Mouse (Mus musculus): ENCODE data around the gene Pyroxd2.

Pyroxd2 gene

DNA sequence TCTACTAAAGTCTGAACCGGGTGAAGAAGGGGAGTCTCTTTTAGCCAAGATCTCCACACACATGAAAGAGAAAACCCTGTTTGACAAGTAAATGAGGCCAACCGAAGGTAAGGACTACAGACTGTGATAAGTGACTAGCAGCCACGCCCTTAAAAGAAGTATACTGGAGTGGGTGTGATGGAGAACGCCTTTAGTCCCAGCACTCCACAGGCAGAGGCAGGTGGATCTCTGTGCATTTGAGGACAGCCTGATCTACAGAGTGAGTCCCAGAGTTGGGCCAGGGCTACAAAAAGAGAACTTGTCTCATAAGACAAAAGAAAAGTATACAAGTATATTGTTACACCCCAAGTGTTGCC lies 6.7 kb downstream of the Pyroxd2 start:
- DNase-seq (ENCODE audit: low read depth, low spot score): no peak

DNA sequence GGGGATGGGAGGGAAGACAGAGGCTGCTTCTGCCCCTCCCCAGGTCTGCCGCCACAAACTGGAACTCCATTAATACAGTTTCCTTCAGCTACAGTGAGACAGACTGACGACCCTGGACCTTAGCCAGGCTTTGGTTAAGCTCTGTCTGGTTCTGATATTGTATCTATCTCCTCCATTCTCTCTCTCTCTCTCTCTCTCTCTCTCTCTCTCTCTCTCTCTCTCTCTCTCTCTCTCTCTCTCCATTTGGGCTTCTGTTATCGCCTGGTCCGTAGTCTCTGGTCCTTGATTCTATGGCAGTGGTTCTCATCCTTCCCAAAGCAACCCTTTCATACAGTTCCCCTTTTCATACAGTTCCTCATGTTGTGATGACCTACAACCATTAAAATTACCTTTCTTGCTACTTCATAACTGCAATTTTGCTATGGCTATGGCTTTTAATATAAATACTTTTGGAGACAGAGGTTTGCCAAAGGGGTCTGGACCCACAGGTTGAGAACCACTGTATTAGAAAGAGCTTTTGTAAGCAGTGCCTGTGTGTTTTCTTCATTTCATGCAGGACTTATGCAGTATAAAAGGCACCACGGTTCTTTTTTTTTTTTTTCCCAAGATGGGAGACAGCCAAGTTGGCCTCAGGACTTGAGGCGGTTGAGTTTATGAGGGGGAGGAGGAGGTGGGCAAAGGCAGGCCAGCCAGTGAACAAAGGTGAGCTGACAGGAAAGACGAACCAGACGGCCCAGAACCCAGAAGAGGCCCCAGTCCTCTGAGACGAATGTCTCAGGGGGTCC lies 7.3 kb downstream of the Pyroxd2 start:
- no peak for DNase-seq (ENCODE audit: low read depth, low spot score)

DNA sequence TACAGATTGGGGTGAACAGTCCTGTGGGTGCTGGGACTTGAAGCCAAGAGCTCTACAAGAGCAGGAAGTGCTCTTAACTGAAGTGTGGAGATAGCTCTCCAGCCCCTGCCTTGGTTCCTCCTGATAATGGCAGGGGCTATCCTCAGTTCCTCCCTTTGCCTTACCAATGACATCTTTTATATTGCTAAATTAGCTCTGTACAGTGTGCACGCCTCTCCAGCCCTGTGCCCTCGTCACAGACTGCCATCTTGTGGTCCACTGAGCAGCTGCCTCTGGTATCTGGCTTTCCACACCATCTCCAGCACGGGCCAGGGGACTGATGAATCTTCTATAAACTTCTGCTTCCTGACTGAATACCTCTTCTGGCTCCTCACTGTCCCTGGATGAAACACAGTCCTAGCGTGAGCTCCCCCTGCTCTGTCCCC lies 8.4 kb downstream of the Pyroxd2 start:
- peak; percentile 49 for DNase-seq (ENCODE audit: low read depth, low spot score)

DNA sequence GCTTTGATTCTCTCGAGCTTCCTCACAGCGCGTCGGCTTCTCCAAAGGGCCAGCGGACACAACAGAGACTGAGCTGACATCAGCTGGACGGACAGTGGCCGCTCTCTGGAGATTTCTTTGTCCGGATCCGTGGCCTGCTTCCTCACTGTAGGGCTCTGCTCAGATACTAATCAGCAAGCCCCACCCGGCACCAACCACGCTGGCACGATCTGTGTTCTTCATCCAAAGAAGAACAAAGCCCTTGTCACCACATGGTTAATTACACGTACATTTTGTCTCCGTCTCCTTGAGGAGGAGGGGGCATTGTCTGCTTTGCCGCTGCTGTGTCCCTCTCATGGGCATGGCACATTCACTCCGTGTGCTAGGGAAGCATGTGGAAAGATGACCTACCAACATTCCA lies 9.3 kb downstream of the Pyroxd2 start:
- DNase-seq (ENCODE audit: low read depth, low spot score): no peak

DNA sequence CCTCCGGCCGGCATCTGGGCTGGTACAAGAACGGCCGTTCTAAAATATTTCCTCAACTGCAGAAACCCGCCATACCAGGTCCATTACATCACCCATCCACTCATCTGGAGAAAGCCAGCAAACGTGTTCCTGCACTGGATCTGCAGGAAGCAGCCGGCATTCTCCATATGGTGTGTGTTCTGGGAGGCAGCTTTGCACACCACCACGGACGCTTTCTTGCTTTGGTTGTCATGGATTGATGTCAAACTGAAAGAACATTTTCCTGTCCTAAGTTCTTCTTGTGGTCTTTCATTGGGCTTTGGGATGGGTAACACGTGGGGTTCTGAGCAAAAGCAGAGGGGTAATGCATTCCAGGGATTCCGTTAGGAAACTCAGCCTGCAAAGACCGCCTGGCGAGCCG lies 10.7 kb downstream of the Pyroxd2 start:
- no peak for DNase-seq (ENCODE audit: low read depth, low spot score)

DNA sequence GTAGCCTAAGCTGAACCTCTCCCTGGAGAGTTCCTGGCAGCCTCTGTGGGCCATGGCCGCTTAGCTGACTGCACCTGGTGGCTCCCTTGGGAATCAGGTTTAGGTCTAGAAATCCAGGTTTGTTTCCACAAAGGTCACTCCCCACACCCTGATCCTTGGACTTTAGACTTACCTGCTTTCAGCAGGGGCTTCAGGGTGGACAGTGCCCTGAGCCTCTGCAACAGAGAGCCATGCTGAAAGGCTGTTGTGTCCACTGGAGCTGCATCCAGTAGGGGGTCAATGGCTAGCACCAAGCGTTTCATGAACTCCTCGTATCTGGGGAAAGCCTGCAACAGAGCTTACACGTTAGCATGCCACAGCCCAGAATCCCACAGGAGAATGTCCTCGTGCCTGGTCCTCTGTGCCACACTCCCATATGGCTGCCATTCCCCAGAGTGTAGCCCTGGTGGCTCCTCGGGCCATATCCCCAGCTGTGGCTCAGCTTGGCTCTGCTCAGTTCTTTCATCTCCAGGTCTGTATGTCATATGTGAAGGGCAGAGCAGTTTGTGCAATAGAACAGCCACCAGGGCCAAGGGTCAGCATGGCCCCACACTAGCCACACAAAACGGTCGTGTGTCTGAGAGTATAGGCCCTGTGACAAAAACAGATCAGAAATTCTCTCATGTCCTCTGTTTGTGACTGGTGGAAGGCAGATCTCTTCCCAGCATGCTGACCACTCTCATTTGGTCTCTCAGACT lies 12.2 kb downstream of the Pyroxd2 start:
- DNase-seq (ENCODE audit: low read depth, low spot score): no peak

DNA sequence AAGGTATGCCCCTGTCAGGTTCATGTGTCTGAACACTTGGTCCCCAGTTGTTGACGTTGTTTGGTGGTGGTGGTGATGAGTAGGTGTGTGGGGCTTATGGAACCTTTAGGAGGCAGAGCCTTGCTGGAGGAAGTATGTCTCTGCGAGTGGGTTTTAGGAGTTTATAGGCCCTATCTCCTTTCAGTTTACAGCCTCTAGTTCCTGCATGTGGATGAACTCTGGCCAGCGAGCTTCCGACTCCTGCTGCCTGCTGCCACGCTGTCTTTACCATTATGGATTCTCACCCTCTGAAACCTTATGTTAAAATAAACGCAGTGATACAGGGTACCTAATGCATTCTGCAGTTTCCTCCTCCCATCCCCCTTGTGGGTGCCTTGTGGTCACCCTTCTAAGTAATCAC lies 12.8 kb downstream of the Pyroxd2 start:
- no peak for DNase-seq (ENCODE audit: low read depth, low spot score)

DNA sequence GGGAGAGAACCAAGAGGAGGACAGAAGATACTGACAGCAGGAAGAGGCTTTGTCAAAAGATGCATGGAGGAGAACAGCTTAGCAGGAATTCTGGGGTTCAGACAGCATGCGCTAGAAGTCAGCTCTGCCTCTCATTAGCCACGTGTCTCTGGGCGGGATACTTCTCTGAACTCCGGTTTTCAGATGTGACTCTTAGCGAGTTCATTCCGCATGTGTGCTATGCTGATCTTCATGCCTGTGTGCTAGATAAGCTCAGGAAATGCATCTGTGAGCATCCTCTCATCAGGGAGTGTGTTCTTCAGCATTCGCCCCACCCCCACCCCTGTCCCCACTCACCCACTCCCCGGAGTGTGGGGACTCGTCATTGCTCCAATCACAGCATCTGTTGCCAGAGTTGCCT lies 14.8 kb downstream of the Pyroxd2 start:
- DNase-seq (ENCODE audit: low read depth, low spot score): no peak

DNA sequence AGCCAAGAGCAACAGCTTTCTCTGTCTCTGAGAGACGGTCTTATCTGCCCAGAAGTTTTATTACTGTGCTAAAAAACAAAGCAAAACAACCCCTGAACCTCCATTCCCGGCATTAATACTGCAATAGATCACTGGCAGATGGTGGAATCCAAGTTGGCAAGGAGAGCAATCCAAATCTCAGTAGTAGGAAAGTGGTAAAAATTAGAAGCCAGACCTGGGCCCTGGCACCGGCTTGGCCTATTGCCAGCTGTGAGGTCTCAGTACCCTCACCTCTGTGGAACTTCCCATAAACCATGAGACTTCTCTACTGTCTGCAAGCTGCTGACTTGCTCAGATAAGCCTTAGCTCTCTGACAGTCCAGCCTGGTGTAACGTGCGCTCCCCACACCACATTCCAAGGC lies 17.6 kb downstream of the Pyroxd2 start:
- no peak for DNase-seq (ENCODE audit: low read depth, low spot score)

DNA sequence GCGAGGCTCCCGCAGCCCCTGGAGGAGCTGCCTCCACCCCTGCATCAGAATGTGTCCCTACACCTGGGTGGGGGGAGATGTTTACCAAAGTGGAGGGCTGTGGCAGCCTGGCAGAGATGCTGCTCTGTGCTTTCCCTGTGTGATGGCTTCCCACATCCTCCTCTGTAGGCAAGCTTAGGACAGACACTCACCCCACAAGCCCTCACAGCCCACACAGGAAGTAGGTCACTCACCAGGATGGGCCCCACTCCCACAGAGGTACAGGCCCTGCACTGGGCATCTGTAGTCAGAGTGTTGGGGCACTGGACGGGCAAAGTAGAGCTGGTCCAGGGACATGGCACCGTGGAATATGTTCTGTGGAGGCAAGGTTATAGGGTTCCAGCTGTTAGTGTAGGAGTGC lies 25.2 kb downstream of the Pyroxd2 start:
- DNase-seq (ENCODE audit: low read depth, low spot score): no peak

DNA sequence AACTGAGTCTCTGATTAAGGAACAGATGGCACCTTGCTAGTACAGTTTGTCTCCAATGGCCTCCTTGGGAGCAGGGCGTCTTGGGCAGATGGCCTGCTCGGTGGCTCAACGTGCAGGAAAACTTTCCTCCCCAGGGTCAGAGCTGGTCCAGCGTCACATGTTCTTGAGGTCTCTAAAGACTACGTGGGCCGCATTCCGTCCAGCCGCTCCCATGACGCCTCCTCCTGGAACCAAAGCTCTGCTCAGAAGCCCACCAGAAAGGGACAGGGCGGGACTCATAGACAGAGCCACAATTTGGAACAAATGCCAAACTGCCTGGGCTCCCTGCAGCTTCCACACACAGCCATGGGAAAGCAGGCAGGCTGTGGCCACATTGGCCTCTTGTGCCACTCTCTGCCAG lies 25.8 kb downstream of the Pyroxd2 start:
- no peak for DNase-seq (ENCODE audit: low read depth, low spot score)

DNA sequence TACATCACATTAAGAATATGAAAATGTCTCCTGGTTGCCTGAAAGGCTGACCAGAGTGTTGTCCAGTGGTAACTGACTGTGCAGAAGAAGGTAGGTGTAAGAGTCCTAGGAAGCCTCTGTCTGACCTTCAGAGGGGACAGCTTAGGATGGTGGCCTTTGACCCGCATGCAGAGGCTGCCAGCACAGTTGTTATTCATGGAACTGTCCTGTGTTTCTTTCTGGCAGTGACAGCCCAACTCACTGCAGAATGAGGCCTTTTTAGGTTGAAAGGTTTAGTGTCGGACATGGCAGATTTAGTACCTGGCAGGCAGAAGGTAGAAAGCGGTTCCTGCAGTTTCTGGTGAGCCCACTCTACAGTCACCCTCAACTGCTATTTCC lies 26.6 kb downstream of the Pyroxd2 start:
- DNase-seq (ENCODE audit: low read depth, low spot score): no peak

DNA sequence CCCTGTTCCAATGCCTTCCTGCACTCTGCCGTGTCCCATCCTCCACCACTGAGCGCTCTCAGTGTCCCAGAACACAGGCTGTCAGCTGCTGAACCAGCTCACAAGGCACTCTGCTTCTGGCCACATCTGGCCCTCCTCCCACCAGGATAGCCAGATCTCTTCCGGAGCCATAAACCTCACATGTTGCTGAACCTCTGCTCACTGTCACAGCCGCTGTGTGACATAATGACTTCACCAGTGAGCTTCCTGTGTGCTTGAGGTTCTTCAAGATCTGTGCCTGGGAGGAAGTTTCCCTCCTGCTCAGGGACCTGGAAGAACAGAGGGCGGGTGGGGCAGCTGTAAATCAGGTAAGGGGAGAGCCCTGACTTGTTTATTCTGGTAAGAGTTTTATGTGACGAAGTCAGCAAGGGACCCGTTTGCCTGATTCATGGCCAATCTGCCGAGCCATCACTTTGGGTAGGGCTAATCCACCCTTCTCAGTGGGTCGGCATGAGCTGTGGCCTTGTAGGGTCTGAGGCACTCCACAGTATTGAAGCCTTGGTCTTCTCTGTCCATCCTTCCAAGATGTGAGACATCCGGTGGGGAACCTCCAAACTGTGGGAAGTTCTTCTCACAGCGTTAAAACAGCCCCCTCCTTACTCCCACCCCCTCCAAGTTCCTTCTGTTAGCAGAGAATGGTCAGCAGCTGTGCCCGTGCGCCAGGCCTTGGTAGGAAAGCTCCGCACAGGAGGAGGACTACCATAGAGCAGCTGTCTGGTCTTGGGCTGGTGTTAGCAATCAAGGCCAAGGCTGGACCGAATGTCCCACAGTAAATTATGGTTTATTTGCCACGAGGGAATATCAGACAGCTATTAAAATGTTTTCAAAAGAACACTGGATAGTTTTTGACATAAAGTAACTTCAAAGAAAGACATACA lies 27.3 kb downstream of the Pyroxd2 start:
- no peak for DNase-seq (ENCODE audit: low read depth, low spot score)

DNA sequence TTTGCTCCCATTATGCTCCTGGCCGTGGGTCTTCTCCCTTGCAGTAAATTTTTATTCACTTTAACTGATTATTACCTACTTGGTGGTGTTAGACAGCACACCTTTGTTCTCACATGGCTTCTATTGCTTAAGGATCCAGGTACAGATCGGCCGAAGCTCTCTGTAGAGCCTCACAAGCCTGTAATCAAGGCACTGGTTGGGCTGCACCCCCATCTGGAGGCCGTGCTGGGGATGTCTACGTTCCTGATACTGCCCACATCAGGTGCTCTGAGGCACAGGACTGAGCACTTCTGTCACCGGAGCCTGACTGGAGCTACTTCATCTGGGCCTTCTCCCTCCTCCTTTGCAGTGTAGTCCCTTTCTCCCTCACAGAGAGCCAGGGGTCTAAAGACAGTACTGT lies 29.3 kb downstream of the Pyroxd2 start:
- no peak for DNase-seq (ENCODE audit: low read depth, low spot score)

DNA sequence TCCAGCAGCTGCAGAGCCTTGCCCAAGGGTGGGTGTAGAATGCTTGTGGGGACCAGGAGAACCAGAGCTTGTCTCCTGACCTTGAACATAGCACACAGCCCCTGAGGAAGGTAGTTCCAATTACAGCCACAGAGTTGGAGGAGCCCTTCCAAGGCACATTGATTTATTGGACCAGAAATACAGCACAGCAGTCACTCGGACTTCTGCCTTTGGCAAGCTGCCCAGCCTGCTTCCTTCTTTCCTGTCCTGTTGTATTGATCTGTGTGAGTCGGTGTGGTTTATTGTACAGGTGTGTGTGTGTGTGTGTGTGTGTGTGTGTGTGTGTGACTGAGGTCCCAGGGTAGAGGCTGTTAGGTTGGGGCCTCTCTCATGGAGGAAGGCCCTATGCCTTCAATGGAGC lies 30.1 kb downstream of the Pyroxd2 start:
- no peak for DNase-seq (ENCODE audit: low read depth, low spot score)

DNA sequence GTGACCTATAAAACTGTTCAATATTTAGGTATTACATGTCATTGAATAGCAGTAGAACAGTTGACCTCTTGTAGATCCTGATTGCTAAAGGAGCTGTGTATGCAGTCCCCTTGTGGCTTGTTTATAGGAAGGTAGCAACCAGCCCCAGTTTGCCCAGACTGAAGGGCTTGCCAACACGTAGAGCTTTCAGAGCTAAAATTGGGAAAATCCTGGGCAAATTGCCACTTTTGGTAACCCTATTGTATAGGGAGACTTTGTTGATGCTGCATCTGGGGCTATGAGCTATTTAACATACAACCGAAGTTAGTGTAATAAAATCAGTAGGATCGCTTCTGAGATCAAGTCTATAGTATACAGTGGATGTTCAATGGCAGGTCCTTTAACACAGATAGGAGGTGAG lies 34.5 kb downstream of the Pyroxd2 start:
- DNase-seq (ENCODE audit: low read depth, low spot score): no peak

DNA sequence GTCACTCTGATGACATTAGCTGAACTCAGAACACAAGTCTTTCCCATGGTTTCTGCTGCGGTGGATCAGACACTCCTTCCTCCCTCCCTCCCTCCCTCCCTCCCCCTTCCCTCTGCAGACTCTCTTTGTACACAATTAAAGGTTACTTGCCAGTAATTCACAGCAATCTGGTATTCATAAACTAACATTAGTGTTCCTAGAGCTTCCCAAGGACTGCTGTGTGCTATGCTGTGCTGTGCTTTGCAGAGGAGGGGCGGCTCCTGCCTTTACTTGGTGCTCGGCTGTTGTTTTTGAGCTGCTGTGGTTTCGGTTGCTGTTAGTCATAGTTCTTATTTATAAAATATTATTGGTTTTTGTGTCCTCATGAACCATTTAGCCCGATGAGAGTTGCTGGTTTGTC lies 34.9 kb downstream of the Pyroxd2 start:
- no peak for DNase-seq (ENCODE audit: low read depth, low spot score)

DNA sequence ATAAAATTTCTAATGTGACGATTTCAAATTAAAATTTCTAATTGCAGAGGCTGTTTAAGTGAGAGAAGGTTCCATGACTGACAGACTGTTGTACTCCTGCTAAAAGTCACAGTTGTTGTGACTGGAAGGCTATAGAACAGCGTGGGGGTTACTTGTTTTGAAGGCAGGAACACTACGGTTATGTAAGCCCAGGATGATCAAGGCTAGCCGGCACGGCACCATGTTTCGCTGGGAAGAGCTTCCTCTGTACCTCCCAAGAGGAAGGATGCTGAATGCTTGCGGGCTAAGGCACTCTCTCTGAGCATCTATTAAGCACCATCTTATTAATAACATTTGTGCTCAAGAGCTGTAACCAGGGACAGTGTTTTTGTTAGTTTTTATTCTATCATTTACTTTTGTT lies 36.1 kb downstream of the Pyroxd2 start:
- no peak for DNase-seq (ENCODE audit: low read depth, low spot score)

DNA sequence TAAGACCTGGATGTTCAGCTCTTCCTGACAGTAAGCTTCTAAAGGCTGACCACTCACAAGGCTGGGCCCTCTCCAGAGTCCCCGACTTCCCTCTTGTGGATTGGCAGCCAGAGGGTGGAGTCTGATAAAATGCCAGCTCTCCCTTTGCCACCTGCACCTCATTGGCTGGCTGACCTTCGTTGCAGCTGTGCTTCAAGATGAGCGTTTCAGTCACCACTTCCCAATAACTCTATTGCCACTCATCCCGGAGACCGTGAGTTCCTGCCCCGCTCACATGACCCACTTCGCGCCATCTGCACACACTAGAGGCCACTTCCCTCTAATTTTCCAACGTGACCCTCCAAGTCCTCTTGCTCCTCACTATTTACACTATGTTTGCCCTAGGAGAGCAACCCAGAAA lies 38.8 kb downstream of the Pyroxd2 start:
- no peak for DNase-seq (ENCODE audit: low read depth, low spot score)

DNA sequence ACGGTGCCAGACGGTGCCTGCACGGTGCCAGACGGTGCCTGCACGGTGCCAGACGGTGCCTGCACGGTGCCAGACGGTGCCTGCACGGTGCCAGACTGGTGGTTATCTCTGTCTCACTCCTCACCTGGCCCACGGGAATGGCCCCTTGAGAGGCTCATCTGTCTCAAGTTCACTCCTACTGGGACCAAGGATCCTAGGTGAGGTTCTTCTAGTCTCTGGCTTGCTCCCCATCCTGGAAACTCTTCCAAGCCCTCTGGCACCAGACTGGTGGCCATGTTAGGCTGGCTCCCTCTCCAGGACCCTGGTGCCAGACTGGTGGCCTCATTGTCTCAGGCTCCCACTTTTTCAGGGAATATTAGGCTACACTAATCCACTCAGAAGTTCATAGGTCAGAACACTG lies 53.1 kb downstream of the Pyroxd2 start:
- DNase-seq (ENCODE audit: low read depth, low spot score): no peak

DNA sequence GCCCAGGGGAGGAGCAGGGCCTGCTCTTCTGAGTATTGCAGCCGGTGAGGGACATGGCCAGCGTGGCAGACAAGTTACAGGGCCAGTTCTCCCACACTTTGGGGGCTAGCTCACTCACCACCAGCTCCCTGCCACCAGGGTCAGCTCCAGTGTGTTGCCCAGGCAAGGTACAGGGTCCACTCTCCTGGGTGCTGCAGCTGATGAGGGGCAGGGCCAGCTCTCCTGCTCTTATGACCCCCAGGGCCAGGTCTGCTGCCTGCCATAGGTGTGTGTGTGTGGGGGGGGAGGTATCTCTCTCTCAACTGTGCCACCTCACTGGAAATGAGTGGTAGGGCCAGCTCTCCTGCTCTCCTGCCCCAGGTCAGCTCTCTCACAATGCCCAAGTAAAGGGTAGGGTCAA lies 54.0 kb downstream of the Pyroxd2 start:
- DNase-seq (ENCODE audit: low read depth, low spot score): no peak

DNA sequence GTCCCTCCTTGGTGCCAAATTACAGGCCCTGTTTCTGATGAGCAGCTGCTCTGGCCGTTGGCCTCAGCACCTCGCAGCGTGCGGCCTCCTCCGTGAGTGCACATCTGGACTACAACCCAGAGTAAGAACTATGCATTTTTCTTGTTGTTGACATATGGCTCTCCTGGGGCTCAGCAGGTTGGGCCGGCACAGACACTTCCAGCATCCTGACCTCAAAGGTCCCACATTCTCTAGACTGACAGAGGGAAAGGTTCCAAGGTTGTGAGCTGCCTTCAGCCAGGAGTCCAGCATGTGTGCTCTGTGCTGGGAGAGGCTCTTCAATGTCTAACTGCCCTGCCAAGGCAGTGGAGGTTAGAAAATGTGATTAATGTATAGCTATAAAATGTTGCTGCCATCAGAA lies 55.2 kb downstream of the Pyroxd2 start:
- no peak for DNase-seq (ENCODE audit: low read depth, low spot score)
